12 mouse cellular contexts compared by ENCODE assay signal in the genomic region with DNA sequence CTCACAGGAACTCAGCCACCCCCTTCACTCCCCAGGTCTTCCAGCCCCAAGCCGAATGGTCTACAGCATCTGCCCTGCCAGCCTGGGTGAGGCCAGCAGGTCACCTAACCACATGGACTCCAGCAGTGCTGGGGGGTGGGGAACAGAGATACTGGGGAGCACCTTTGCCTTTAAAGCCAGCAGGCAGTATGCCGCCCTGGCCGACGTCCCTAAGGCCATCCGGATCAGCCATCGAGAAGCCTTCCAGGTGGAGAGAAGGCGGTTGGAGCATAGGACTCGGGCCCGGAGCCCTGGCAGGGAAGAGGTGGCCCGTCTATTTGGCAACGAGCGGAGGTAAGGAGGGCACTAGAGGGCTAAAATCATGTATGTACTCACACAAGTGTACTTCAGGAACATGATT.
"Had no signal": no experiment of that assay in that cellular context is flagged by ENCODE, and none has a peak within 500 bp of the region (broad histone marks: within the 10 kb centered on the region; RNA-seq: fewer than 3 reads in every experiment).

No protein-coding gene starts in this region.

- ATAC-seq: midbrain, embryonic 13.5 days had no signal

- DNase-seq: kidney, adult 2 months; kidney, postnatal 14 days; lung, adult 2 months; lung, postnatal 36 days; thymus, adult 2 months; thymus, postnatal 25 days had no signal

- H3K4me3 ChIP-seq: kidney, embryonic 15.5 days; left cerebral cortex, adult 2 months; liver, embryonic 15.5 days; midbrain, embryonic 13.5 days; neural tube, embryonic 15.5 days had no signal

- H3K27me3 ChIP-seq: kidney, embryonic 15.5 days; liver, embryonic 15.5 days; midbrain, embryonic 13.5 days; neural tube, embryonic 15.5 days had no signal

- H3K9me3 ChIP-seq: kidney, embryonic 15.5 days; liver, embryonic 15.5 days; midbrain, embryonic 13.5 days; neural tube, embryonic 15.5 days had no signal

- H3K9ac ChIP-seq: kidney, embryonic 15.5 days; liver, embryonic 15.5 days; midbrain, embryonic 13.5 days; neural tube, embryonic 15.5 days had no signal

- H3K27ac ChIP-seq: kidney, embryonic 15.5 days; left cerebral cortex, adult 2 months; liver, embryonic 15.5 days; midbrain, embryonic 13.5 days; neural tube, embryonic 15.5 days; stomach, postnatal 0 days had no signal

- H3K4me1 ChIP-seq: midbrain, embryonic 13.5 days; neural tube, embryonic 15.5 days had no signal

- H3K4me2 ChIP-seq: kidney, embryonic 15.5 days; liver, embryonic 15.5 days; midbrain, embryonic 13.5 days; neural tube, embryonic 15.5 days had no signal
